ENCODE assay signal across 18 mouse cellular contexts in genomic region chr8:105897801-105898480, GRCm38 (mm10).
"Had no signal": no experiment of that assay in that cellular context is flagged by ENCODE, and none has a peak within 500 bp of the region (broad histone marks: within the 10 kb centered on the region; RNA-seq: fewer than 3 reads in every experiment).

No protein-coding gene starts in this region.

- DNase-seq: kidney, adult 18-20 months; kidney, adult 9 months; kidney, postnatal 14 days; kidney, postnatal 4 days; liver; lung, adult 18-20 months; thymus, postnatal 36 days had no signal

- H3K4me3 ChIP-seq: limb, embryonic 10.5 days; limb, embryonic 13.5 days; liver, embryonic 12.5 days; liver, embryonic 15.5 days; lung, embryonic 15.5 days; midbrain, embryonic 12.5 days; midbrain, embryonic 15.5 days; neural tube, embryonic 12.5 days; neural tube, embryonic 15.5 days; stomach, embryonic 15.5 days had no signal

- H3K27ac ChIP-seq: limb, embryonic 10.5 days; limb, embryonic 13.5 days; liver, embryonic 12.5 days; liver, embryonic 15.5 days; lung, embryonic 15.5 days; macrophage; midbrain, embryonic 12.5 days; midbrain, embryonic 15.5 days; neural tube, embryonic 12.5 days; neural tube, embryonic 15.5 days; stomach, embryonic 15.5 days had no signal
